Comparison of ENCODE assay signal across 12 mouse cellular contexts in genomic region chr17:35172445-35173234, GRCm38 (mm10). TPM values are rescaled to one million over a fixed set of nuclear protein-coding genes. Genes with fewer than 3 reads are reported as not detected.
A peak's percentile ranks its signal among the peaks of the same experiment; 100 is the strongest.
DNase-seq lines count a peak whose midpoint lies in the region; ATAC-seq and TF ChIP-seq lines count a peak whose summit lies in the region.
"Had no signal": no experiment of that assay in that cellular context is flagged by ENCODE, and none has a peak within 500 bp of the region (broad histone marks: within the 10 kb centered on the region; RNA-seq: fewer than 3 reads in every experiment).

No protein-coding gene starts in this region.

- no peak overlapping the region for H3K9ac ChIP-seq in kidney, postnatal 0 days (ENCODE audit: low read depth, low read length)
- no peak overlapping the region for H3K9ac ChIP-seq in forebrain, embryonic 16.5 days (replicated peaks; ENCODE audit: low read depth, low read length)
- H3K9ac ChIP-seq: forebrain, embryonic 12.5 days had no signal

- H3K27me3 ChIP-seq in kidney, postnatal 0 days (ENCODE audit: insufficient read depth, low read length) = no peaks in the 10 kb centered on the region
- no peaks in the 10 kb centered on the region for H3K27me3 ChIP-seq in forebrain, embryonic 16.5 days (replicated peaks; ENCODE audit: control insufficient read depth, insufficient read depth, low read length)
- H3K27me3 ChIP-seq: Patski had no signal

- no peak for TF ChIP-seq CTCF in kidney, postnatal 0 days (IDR thresholded peaks at IDR 0.05; ENCODE audit: low read depth)

- H3K36me3 ChIP-seq in kidney, postnatal 0 days (ENCODE audit: insufficient read depth, low read length) = no peaks in the 10 kb centered on the region
- H3K36me3 ChIP-seq in forebrain, embryonic 16.5 days (ENCODE audit: control insufficient read depth, insufficient read depth) = no peaks in the 10 kb centered on the region
- H3K36me3 ChIP-seq: forebrain, embryonic 12.5 days had no signal

- H3K9me3 ChIP-seq in kidney, postnatal 0 days (replicated peaks; ENCODE audit: low read length) = no peaks in the 10 kb centered on the region
- no peaks in the 10 kb centered on the region for H3K9me3 ChIP-seq in forebrain, embryonic 16.5 days (ENCODE audit: control insufficient read depth, low read length)
- H3K9me3 ChIP-seq: forebrain, embryonic 12.5 days had no signal

- H3K4me3 ChIP-seq in kidney, postnatal 0 days (replicated peaks; ENCODE audit: low read depth, low read length) = no peak overlapping the region
- no peak overlapping the region for H3K4me3 ChIP-seq in forebrain, embryonic 16.5 days (replicated peaks; ENCODE audit: low read length)
- H3K4me3 ChIP-seq: forebrain, embryonic 12.5 days had no signal

- no peaks in the 10 kb centered on the region for H3K4me1 ChIP-seq in kidney, postnatal 0 days (replicated peaks; ENCODE audit: insufficient read depth, low read length)
- H3K4me1 ChIP-seq in forebrain, embryonic 16.5 days (replicated peaks; ENCODE audit: control insufficient read depth, insufficient read depth, low read length) = no peaks in the 10 kb centered on the region
- H3K4me1 ChIP-seq: forebrain, embryonic 12.5 days had no signal

- WGBS in kidney, postnatal 0 days = 69% methylated on average over 11 of the region's 11 CpGs
- WGBS in forebrain, embryonic 16.5 days = 74% methylated on average over 11 of the region's 11 CpGs

- DNase-seq in kidney, postnatal 0 days (ENCODE audit: low spot score) = no peak
- DNase-seq in kidney, postnatal 36 days = no peak
- DNase-seq in thymus, postnatal 36 days = peak; percentile 32 to 37
- no peak for DNase-seq in thymus, postnatal 14 days
- no peak for DNase-seq in embryo, embryonic 10 days (ENCODE audit: low spot score)
- DNase-seq: heart, postnatal 14 days had no signal

- H3K27ac ChIP-seq in kidney, postnatal 0 days = 0 out of 2 replicates have a peak overlapping the region, but pooled peaks have one; percentile 63
- no peak overlapping the region for H3K27ac ChIP-seq in forebrain, embryonic 16.5 days (ENCODE audit: low read length)
- H3K27ac ChIP-seq: forebrain, embryonic 12.5 days had no signal

- H3K4me2 ChIP-seq in kidney, postnatal 0 days (ENCODE audit: low read length) = no peak overlapping the region
- no peak overlapping the region for H3K4me2 ChIP-seq in forebrain, embryonic 16.5 days (ENCODE audit: low read length)
- H3K4me2 ChIP-seq: forebrain, embryonic 12.5 days had no signal

- ATAC-seq in kidney, postnatal 0 days (replicated peaks; ENCODE audit: low FRiP score, low read depth) = no peak
- peak; percentile 63 for ATAC-seq in inflammation-experienced regulatory T-cells, adult 6 months
- ATAC-seq in forebrain, embryonic 16.5 days = no peak
- ATAC-seq: lung, postnatal 0 days; Patski had no signal

RNA-seq across cellular contexts. Expression of gene Aif1, which starts 3.2 kb away (rescaled TPM):
- polyA plus RNA-seq in kidney, postnatal 0 days (2015; fragmentation: Nextera tagmentation; extraction: Ambion mirVana) = 13.1 and 14.8 TPM in 2 replicates
- polyA plus RNA-seq in inflammation-experienced regulatory T-cells, adult 6 months (2017; shearing (Covaris generic)) = 1 to 10 TPM in 2 of 3 experiments, under 1 TPM in 1; 0.79 to 5.4 (median 2.1) TPM
- 5.9 and 8.0 TPM in 2 replicates for polyA plus RNA-seq in forebrain, embryonic 16.5 days (2015; fragmentation: Nextera tagmentation; extraction: Ambion mirVana)

RNA-seq across cellular contexts. Expression of gene Prrc2a, which starts 7.9 kb away (rescaled TPM):
- polyA plus RNA-seq in kidney, postnatal 0 days (2015; fragmentation: Nextera tagmentation; extraction: Ambion mirVana) = 79.2 and 94.5 TPM in 2 replicates
- 100 to 1,000 TPM in 1 of 3 experiments, 10 to 100 TPM in 2; 47.1 to 105 (median 47.2) TPM for polyA plus RNA-seq in inflammation-experienced regulatory T-cells, adult 6 months (2017; shearing (Covaris generic))
- polyA plus RNA-seq in forebrain, embryonic 16.5 days (2015; fragmentation: Nextera tagmentation; extraction: Ambion mirVana) = 156 and 195 TPM in 2 replicates

RNA-seq across cellular contexts. Expression of gene Lst1, which starts 15.6 kb away (rescaled TPM):
- polyA plus RNA-seq in kidney, postnatal 0 days (2015; fragmentation: Nextera tagmentation; extraction: Ambion mirVana) = 11.4 and 15.0 TPM in 2 replicates
- polyA plus RNA-seq in inflammation-experienced regulatory T-cells, adult 6 months (2017; shearing (Covaris generic)) = 10 to 100 TPM in 1 of 3 experiments, 1 to 10 TPM in 2; 6.4 to 11.2 (median 8.8) TPM
- 4.5 and 4.9 TPM in 2 replicates for polyA plus RNA-seq in forebrain, embryonic 16.5 days (2015; fragmentation: Nextera tagmentation; extraction: Ambion mirVana)
- polyA plus RNA-seq: Patski had no signal

RNA-seq across cellular contexts. Expression of gene Ltb, which starts 21.6 kb away (rescaled TPM):
- polyA plus RNA-seq in kidney, postnatal 0 days (2015; fragmentation: Nextera tagmentation; extraction: Ambion mirVana) = 0.98 and 1.0 TPM in 2 replicates
- 100 to 1,000 TPM; 112 to 242 (median 186) TPM for polyA plus RNA-seq in inflammation-experienced regulatory T-cells, adult 6 months (2017; shearing (Covaris generic))
- polyA plus RNA-seq in forebrain, embryonic 16.5 days (2015; fragmentation: Nextera tagmentation; extraction: Ambion mirVana) = 0.24 TPM in 1 of 2 replicates, not detected in the other
- polyA plus RNA-seq: forebrain, embryonic 12.5 days; Patski had no signal

RNA-seq across cellular contexts. Expression of gene Tnf, which starts 29.2 kb away (rescaled TPM):
- polyA plus RNA-seq in kidney, postnatal 0 days (2015; fragmentation: Nextera tagmentation; extraction: Ambion mirVana) = 0.19 and 0.25 TPM in 2 replicates
- 10 to 100 TPM; 20.9 to 28.8 (median 24.9) TPM for polyA plus RNA-seq in inflammation-experienced regulatory T-cells, adult 6 months (2017; shearing (Covaris generic))
- not detected in 2 replicates for polyA plus RNA-seq in forebrain, embryonic 16.5 days (2015; fragmentation: Nextera tagmentation; extraction: Ambion mirVana)
- polyA plus RNA-seq: forebrain, embryonic 12.5 days; neural tube, embryonic 14.5 days; Patski had no signal

Comparison
In these comparisons a context has a peak if more than half of its experiments do, and no peak if none do; other contexts are left out.
1. DNase-seq: peak in thymus, postnatal 36 days (2 of 2); none in kidney, postnatal 0 days (single experiment), kidney, postnatal 36 days (0 of 2), thymus, postnatal 14 days (single experiment) and embryo, embryonic 10 days (single experiment).